Mouse (Mus musculus): ENCODE data around the gene Sgpl1. TPM values are rescaled to one million over a fixed set of nuclear protein-coding genes. Genes with fewer than 3 reads are reported as not detected.
"Not testable (repeated sequence)": the region's sequence is repeated elsewhere in the genome, so short reads cannot be mapped to it uniquely, and the experiment has no call there.

Sgpl1 gene
- total and polyA plus RNA-seq, 3 experiments: 13.2 to 16.7 (median 13.2) TPM

DNA sequence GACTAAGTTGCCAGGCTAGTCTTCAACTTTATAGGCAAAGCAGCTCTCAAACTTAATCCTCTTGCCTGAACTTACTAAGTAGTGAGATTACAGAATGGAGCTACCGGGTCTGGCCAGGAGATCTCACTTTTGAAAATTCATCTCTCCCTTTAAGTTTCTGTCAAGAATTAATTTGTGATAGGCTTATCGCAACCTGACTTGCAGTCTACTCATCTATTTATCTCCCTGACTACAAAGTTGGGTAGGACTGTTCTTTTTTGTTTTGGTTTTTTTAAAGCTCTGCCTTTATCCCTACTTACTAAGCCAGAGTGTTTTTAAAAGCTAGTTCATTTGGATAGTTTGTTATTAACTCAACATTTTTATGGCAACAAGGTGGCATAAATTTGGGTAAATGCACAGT lies 23.0 kb downstream of the Sgpl1 start:
- Histone ChIP-seq H3K4me1 (ENCODE audit: control insufficient read depth, insufficient read depth, low read length) (no peaks in the 10 kb centered on the region), H3K9ac (ENCODE audit: low read depth, low read length) (no peak overlapping the region), H3K79me2 (replicated peaks; ENCODE audit: control insufficient read depth, insufficient read depth, low read length) (no peaks in the 10 kb centered on the region), H3K4me3 (no peak overlapping the region), H3K36me3 (ENCODE audit: control insufficient read depth, insufficient read depth, low read length) (no peaks in the 10 kb centered on the region), H3K27ac (no peak overlapping the region), H3K27me3 (ENCODE audit: control insufficient read depth, insufficient read depth, low read length) (no peaks in the 10 kb centered on the region)
- WGBS: 92% methylated on average over 2 of the region's 2 CpGs
- intact Hi-C loops (cut with DNase I): no loop called here
- no peak for TF ChIP-seq CTCF (IDR thresholded peaks at IDR 0.05)
- TF ChIP-seq POLR2A (IDR thresholded peaks at IDR 0.05; ENCODE audit: insufficient read depth, low read depth, low read length): no peak
- TF ChIP-seq EP300 (IDR thresholded peaks at IDR 0.05; ENCODE audit: insufficient read depth, low read depth, low read length): no peak
- no peak for DNase-seq

DNA sequence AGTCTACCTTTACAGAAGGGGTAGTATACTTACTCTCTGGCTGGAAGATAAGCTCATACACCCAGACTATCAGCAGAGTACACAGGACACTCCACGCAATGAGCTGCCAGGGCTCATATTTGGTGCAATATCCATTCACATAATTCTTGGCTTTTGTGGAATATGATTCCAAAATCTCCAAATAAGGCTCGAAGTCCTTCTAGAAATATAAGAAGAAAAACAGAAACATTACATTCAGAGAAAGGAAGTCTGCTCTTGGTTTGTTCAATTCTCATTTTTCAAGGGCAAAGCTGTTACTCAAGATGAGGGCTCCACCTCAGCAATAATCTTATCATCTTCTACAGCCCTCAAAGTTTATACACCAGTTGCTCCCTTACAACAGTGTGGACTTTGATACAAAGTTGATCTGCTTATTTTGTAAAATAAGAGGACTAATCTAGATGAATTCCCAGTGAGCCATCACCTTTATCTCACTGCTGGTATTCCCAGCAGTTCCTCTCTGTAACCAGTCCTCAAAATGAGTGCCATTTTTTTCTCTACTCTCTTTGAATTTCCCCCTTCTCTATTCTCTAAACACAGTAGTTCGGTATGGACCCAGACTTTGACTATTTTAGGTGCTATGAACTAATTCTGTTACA lies 24.1 kb downstream of the Sgpl1 start:
- Histone ChIP-seq H3K27ac (no peak overlapping the region), H3K79me2 (replicated peaks; ENCODE audit: control insufficient read depth, insufficient read depth, low read length) (no peaks in the 10 kb centered on the region), H3K4me1 (ENCODE audit: control insufficient read depth, insufficient read depth, low read length) (no peaks in the 10 kb centered on the region), H3K36me3 (ENCODE audit: control insufficient read depth, insufficient read depth, low read length) (no peaks in the 10 kb centered on the region), H3K27me3 (ENCODE audit: control insufficient read depth, insufficient read depth, low read length) (no peaks in the 10 kb centered on the region), H3K4me3 (no peak overlapping the region), H3K9ac (ENCODE audit: low read depth, low read length) (no peak overlapping the region)
- DNase-seq: no peak
- WGBS: 85% methylated on average over 3 of the region's 3 CpGs
- TF ChIP-seq CTCF (IDR thresholded peaks at IDR 0.05) (no peak), EP300 (IDR thresholded peaks at IDR 0.05; ENCODE audit: insufficient read depth, low read depth, low read length) (no peak), POLR2A (IDR thresholded peaks at IDR 0.05; ENCODE audit: insufficient read depth, low read depth, low read length) (no peak)
- intact Hi-C loops (cut with DNase I): no loop called here

DNA sequence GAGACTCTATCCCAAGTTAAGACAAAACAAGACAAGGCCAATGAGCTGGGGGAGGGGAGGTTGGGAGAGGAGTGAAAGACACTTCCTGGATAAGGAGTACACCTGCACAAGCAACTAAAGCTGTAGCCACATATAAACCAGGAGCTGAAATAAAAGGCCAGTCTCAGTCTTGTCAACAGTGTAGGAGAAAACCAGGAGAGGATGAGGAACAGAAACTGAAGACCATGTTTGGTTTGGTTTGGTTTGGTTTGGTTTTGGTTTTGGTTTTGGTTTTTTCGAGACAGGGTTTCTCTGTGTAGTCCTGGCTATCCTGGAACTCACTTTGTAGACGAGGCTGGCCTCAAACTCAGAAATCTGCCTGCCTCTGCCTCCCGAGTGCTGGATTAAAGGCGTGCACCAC lies 25.8 kb downstream of the Sgpl1 start:
- H3K27me3 ChIP-seq (ENCODE audit: control insufficient read depth, insufficient read depth, low read length); intact Hi-C loops (cut with DNase I); H3K4me3 ChIP-seq; H3K4me1 ChIP-seq (ENCODE audit: control insufficient read depth, insufficient read depth, low read length); H3K9ac ChIP-seq (ENCODE audit: low read depth, low read length); DNase-seq; H3K36me3 ChIP-seq (ENCODE audit: control insufficient read depth, insufficient read depth, low read length); H3K27ac ChIP-seq; H3K79me2 ChIP-seq (replicated peaks; ENCODE audit: control insufficient read depth, insufficient read depth, low read length): not testable (repeated sequence)
- 90% methylated on average over 4 of the region's 4 CpGs for WGBS

DNA sequence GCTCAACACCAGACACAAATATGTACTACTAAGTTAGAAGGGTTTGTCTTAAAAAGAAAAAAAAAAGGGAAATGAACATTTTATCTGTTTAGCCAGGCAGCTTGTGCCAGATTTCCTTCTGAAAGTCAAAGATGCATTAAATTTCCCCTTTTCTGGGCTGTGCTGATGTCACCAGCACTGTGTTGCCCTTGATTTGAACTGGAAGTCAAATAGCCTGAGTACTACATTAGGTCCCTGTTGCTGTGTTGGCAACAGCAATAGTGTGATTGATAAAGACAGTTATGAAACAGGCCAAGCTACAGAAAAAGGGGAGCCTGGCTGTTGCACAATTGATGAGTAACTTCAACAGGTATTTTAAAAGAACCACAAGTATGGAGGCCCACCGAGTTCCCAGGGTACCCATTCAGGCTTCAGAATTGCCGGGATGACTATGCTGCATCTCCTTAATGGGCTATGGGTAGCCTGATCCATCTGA lies 33.2 kb downstream of the Sgpl1 start:
- H3K9ac ChIP-seq (ENCODE audit: low read depth, low read length): no peak overlapping the region
- intact Hi-C loops (cut with DNase I): no loop called here
- H3K4me3 ChIP-seq: no peak overlapping the region
- H3K27ac ChIP-seq: no peak overlapping the region
- no peaks in the 10 kb centered on the region for H3K4me1 ChIP-seq (ENCODE audit: control insufficient read depth, insufficient read depth, low read length)
- H3K27me3 ChIP-seq (ENCODE audit: control insufficient read depth, insufficient read depth, low read length): no peaks in the 10 kb centered on the region
- H3K79me2 ChIP-seq (replicated peaks; ENCODE audit: control insufficient read depth, insufficient read depth, low read length): no peaks in the 10 kb centered on the region
- WGBS: 97% methylated on average over 2 of the region's 2 CpGs
- H3K36me3 ChIP-seq (ENCODE audit: control insufficient read depth, insufficient read depth, low read length): no peaks in the 10 kb centered on the region; the same call in 1 of the 2 replicates
- DNase-seq: no peak
- no peak for TF ChIP-seq EP300 (IDR thresholded peaks at IDR 0.05; ENCODE audit: insufficient read depth, low read depth, low read length)
- TF ChIP-seq POLR2A (IDR thresholded peaks at IDR 0.05; ENCODE audit: insufficient read depth, low read depth, low read length): no peak
- no peak for TF ChIP-seq CTCF (IDR thresholded peaks at IDR 0.05)

DNA sequence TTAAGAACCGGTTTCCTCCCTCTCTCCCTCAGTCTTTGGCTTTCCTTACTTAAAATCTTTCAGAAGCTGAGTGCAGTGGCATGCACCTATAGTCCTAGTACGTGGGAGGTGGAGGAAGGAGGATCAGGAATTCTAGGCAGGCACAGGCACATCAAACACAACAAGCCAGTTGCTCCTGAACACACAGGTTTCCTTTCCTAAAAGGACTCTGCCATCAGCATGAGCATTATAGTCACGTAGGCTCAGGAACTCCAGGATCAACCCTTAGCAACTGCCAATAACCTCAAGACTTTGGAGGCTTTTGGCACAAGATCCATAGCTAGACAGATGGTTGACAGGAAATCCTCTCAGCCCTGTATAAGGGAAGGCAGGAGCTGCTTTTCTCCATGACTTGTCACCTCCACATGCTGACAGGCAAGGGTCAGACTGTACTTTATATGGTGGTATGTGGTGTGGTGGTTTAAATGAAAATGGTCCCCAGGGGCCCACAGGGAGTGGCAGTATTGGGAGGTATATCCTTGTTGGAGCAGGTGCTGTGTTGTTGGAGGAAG lies 43.9 kb downstream of the Sgpl1 start:
- H3K27me3 ChIP-seq (ENCODE audit: control insufficient read depth, insufficient read depth, low read length): no peaks in the 10 kb centered on the region
- H3K4me1 ChIP-seq (ENCODE audit: control insufficient read depth, insufficient read depth, low read length): no peaks in the 10 kb centered on the region
- no peak overlapping the region for H3K9ac ChIP-seq (ENCODE audit: low read depth, low read length)
- WGBS: 76% methylated on average over 3 of the region's 3 CpGs
- no peak overlapping the region for H3K4me3 ChIP-seq
- no peak for TF ChIP-seq POLR2A (IDR thresholded peaks at IDR 0.05; ENCODE audit: insufficient read depth, low read depth, low read length)
- TF ChIP-seq CTCF (IDR thresholded peaks at IDR 0.05): no peak
- no peak for TF ChIP-seq EP300 (IDR thresholded peaks at IDR 0.05; ENCODE audit: insufficient read depth, low read depth, low read length)
- no peaks in the 10 kb centered on the region for H3K79me2 ChIP-seq (replicated peaks; ENCODE audit: control insufficient read depth, insufficient read depth, low read length)
- intact Hi-C loops (cut with DNase I): no loop called here
- no peak overlapping the region for H3K27ac ChIP-seq
- peaks cover 5% of the 10 kb centered on the region; the same call in 1 of the 2 replicates for H3K36me3 ChIP-seq (ENCODE audit: control insufficient read depth, insufficient read depth, low read length)
- DNase-seq: no peak

DNA sequence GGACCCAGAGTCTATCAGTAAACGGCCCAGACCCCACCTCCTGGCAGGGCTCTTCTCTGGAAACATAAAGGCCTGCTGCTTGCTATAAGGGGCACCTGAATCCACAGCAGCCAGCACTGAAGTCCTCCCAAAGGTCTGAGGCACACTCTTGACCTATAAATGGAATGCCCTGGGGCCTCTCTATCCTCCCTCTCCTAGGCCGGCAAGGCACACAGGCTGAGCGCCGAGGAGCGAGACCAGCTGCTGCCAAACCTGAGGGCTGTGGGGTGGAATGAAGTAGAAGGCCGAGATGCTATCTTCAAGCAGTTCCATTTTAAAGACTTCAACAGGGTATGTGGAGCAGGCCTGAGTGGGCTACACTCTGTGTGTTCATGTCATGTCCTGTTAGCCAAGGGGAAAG lies 55.6 kb downstream of the Sgpl1 start:
- Histone ChIP-seq H3K79me2 (replicated peaks; ENCODE audit: control insufficient read depth, insufficient read depth, low read length) (no peaks in the 10 kb centered on the region), H3K27me3 (ENCODE audit: control insufficient read depth, insufficient read depth, low read length) (no peaks in the 10 kb centered on the region), H3K4me1 (ENCODE audit: control insufficient read depth, insufficient read depth, low read length) (no peaks in the 10 kb centered on the region), H3K9ac (ENCODE audit: low read depth, low read length) (no peak overlapping the region), H3K4me3 (no peak overlapping the region), H3K27ac (no peak overlapping the region), H3K36me3 (ENCODE audit: control insufficient read depth, insufficient read depth, low read length) (no peaks in the 10 kb centered on the region)
- no peak for DNase-seq
- intact Hi-C loops (cut with DNase I): no loop called here
- TF ChIP-seq EP300 (IDR thresholded peaks at IDR 0.05; ENCODE audit: insufficient read depth, low read depth, low read length) (no peak), POLR2A (IDR thresholded peaks at IDR 0.05; ENCODE audit: insufficient read depth, low read depth, low read length) (no peak), CTCF (IDR thresholded peaks at IDR 0.05) (no peak)
- 76% methylated on average over 6 of the region's 6 CpGs for WGBS
